Mouse (Mus musculus) liver, embryonic 11.5 days (tissue): ENCODE measurements around the gene Akr1c6. TPM values are rescaled to one million over a fixed set of nuclear protein-coding genes. Genes with fewer than 3 reads are reported as not detected.

ENCODE experiments used
- ATAC-seq: fragments of 200-750 bp; cut with Nextera tagmentation; replicated peaks from 2 replicates; pipeline ENCODE4 v1.8.0; 2017; ENCODE audit warnings: moderate number of reproducible peaks, mild to moderate bottlenecking, moderate TSS enrichment, moderate library complexity; ENCODE audit not compliant: low FRiP score
- DNase-seq: peaks from one replicate; pipeline ENCODE4 v3.0.0-alpha.2; 2017; ENCODE audit warnings: low spot score
- H3K27ac ChIP-seq: fragments of 300-500 bp; sonication (generic); 2 replicates; pipeline ENCODE4 v1.5.1; 2014; ENCODE audit warnings: mild to moderate bottlenecking, low read depth, low read length, control low read depth
- H3K27me3 ChIP-seq: fragments of 300-500 bp; sonication (generic); replicated peaks from 2 replicates; pipeline ENCODE4 v1.6.1; 2014; ENCODE audit warnings: low read length, mixed read lengths; ENCODE audit not compliant: control insufficient read depth, insufficient read depth
- H3K36me3 ChIP-seq: fragments of 300-500 bp; sonication (generic); 2 replicates; pipeline ENCODE4 v1.6.1; 2014; ENCODE audit warnings: mild to moderate bottlenecking, low read length, moderate library complexity, mixed read lengths; ENCODE audit not compliant: control insufficient read depth, insufficient read depth
- H3K4me1 ChIP-seq: fragments of 300-500 bp; sonication (generic); replicated peaks from 2 replicates; pipeline ENCODE4 v1.6.1; 2014; ENCODE audit warnings: low read length, mixed read lengths; ENCODE audit not compliant: control insufficient read depth, insufficient read depth
- H3K4me2 ChIP-seq: fragments of 300-500 bp; sonication (generic); 2 replicates; pipeline ENCODE4 v1.6.1; 2014; ENCODE audit warnings: mild to moderate bottlenecking, control low read depth, moderate library complexity
- H3K4me3 ChIP-seq: fragments of 300-500 bp; sonication (generic); 2 replicates; pipeline ENCODE4 v1.5.1; 2014; ENCODE audit warnings: low read depth, low read length, control low read depth
- H3K9ac ChIP-seq: fragments of 300-500 bp; sonication (generic); 2 replicates; pipeline ENCODE4 v1.6.1; 2014; ENCODE audit warnings: low read depth, low read length, control low read depth
- H3K9me3 ChIP-seq: fragments of 300-500 bp; sonication (generic); 2 replicates; pipeline ENCODE4 v1.6.1; 2016; ENCODE audit warnings: low read length, inconsistent platforms, mixed read lengths; ENCODE audit not compliant: control insufficient read depth
- WGBS: fragments of 180-500 bp; shearing (Covaris S2); extraction: QIAGEN DNeasy Blood & Tissue Kit; methylation state at CpG from one replicate; pipeline ENCODE4 v1.1.7; 2014; 5-methylcytosine and 5-hydroxymethylcytosine counted together
- polyA plus RNA-seq: library from polyadenylated mRNA; unstranded; fragments of >200 nt; fragmentation: Nextera tagmentation; extraction: Ambion mirVana; gene quantifications from 2 replicates; pipeline ENCODE4 v1.2.1, GENCODE M21; 2014

Gene Akr1c6
- polyA plus RNA-seq, 1 experiment from 2014 or later = not detected

- H3K36me3 ChIP-seq = no peaks in the 10 kb centered on the region
- H3K27ac ChIP-seq = no peak overlapping the region
- H3K9me3 ChIP-seq = no peaks in the 10 kb centered on the region
- no peak overlapping the region for H3K4me2 ChIP-seq
- no peaks in the 10 kb centered on the region for H3K4me1 ChIP-seq
- 81% methylated on average over 2 of the region's 2 CpGs for WGBS
- no peaks in the 10 kb centered on the region for H3K27me3 ChIP-seq
- H3K9ac ChIP-seq = no peak overlapping the region
- ATAC-seq = no peak
- no peak overlapping the region for H3K4me3 ChIP-seq
- no peak for DNase-seq
Measured at GRCm38 (mm10) chr13:4428558-4428957, 5.5 kb upstream of the Akr1c6 start.

GRCm38 (mm10) chr13:4429034-4429433 lies 5.1 kb upstream of the Akr1c6 start:
- no peaks in the 10 kb centered on the region for H3K27me3 ChIP-seq
- H3K36me3 ChIP-seq = no peaks in the 10 kb centered on the region
- 52% methylated on average over 2 of the region's 2 CpGs for WGBS
- H3K4me3 ChIP-seq = no peak overlapping the region
- ATAC-seq (no peak), DNase-seq (no peak)
- no peak overlapping the region for H3K9ac ChIP-seq
- no peaks in the 10 kb centered on the region for H3K9me3 ChIP-seq
- H3K4me1 ChIP-seq = no peaks in the 10 kb centered on the region
- no peak overlapping the region for H3K27ac ChIP-seq
- H3K4me2 ChIP-seq = no peak overlapping the region

- Histone ChIP-seq H3K36me3 (no peaks in the 10 kb centered on the region), H3K27ac (no peak overlapping the region), H3K27me3 (no peaks in the 10 kb centered on the region), H3K9me3 (no peaks in the 10 kb centered on the region), H3K4me3 (no peak overlapping the region), H3K9ac (no peak overlapping the region), H3K4me2 (no peak overlapping the region), H3K4me1 (no peaks in the 10 kb centered on the region)
- WGBS = 71% methylated on average over 1 of the region's 1 CpGs
- DNase-seq (no peak), ATAC-seq (no peak)
Measured at GRCm38 (mm10) chr13:4431129-4431528, 3.0 kb upstream of the Akr1c6 start.

GRCm38 (mm10) chr13:4465641-4466040 lies 31.5 kb downstream of the Akr1c6 start:
- no peak overlapping the region for H3K4me2 ChIP-seq
- ATAC-seq (no peak), DNase-seq (no peak)
- no peak overlapping the region for H3K9ac ChIP-seq
- WGBS = 75% methylated on average over 2 of the region's 2 CpGs
- no peaks in the 10 kb centered on the region for H3K4me1 ChIP-seq
- H3K4me3 ChIP-seq = no peak overlapping the region
- H3K36me3 ChIP-seq = no peaks in the 10 kb centered on the region
- no peaks in the 10 kb centered on the region for H3K9me3 ChIP-seq
- H3K27ac ChIP-seq = no peak overlapping the region
- H3K27me3 ChIP-seq = no peaks in the 10 kb centered on the region

GRCm38 (mm10) chr13:4467896-4468295 lies 33.8 kb downstream of the Akr1c6 start:
- Histone ChIP-seq H3K36me3 (no peaks in the 10 kb centered on the region), H3K4me1 (no peaks in the 10 kb centered on the region), H3K9me3 (no peaks in the 10 kb centered on the region), H3K27me3 (no peaks in the 10 kb centered on the region), H3K4me2 (no peak overlapping the region), H3K27ac (no peak overlapping the region), H3K4me3 (no peak overlapping the region), H3K9ac (no peak overlapping the region)
- no peak for ATAC-seq
- WGBS = 58% methylated on average over 1 of the region's 1 CpGs
- DNase-seq = no peak

Other genes with a start within 250 kb of the Akr1c6 start
- 29.3 and 32.8 TPM in 2 replicates for gene Akr1c13, start 243.2 kb upstream of the Akr1c6 start, polyA plus RNA-seq
- 45.6 and 48.5 TPM in 2 replicates for gene Akr1c19, start 205.6 kb upstream of the Akr1c6 start, polyA plus RNA-seq
- 16.7 and 17.8 TPM in 2 replicates for gene Akr1c12, start 154.9 kb upstream of the Akr1c6 start, polyA plus RNA-seq
- not detected in 2 replicates for gene Akr1c20, start 89.0 kb downstream of the Akr1c6 start, polyA plus RNA-seq
- gene Akr1c21, start 139.8 kb downstream of the Akr1c6 start, polyA plus RNA-seq = not detected in 2 replicates
- 30.1 and 30.7 TPM in 2 replicates for gene Akr1e1, start 174.9 kb downstream of the Akr1c6 start, polyA plus RNA-seq